Mouse (Mus musculus): ENCODE measurements at regions not wholly inside any gene's neighbourhood (a gene's known extent, or its start where the extent isn't known, plus 50 kb on each side); places are given as distances from the start of the nearest gene placed in this dataset.

- DNase-seq (ENCODE audit: low read depth in 3 of 3, low spot score in 3 of 3) (no peak), ATAC-seq (ENCODE audit: insufficient read depth) (no peak)
- H3K9me3 ChIP-seq (ENCODE audit: control insufficient read depth, low read length): no peaks in the 10 kb centered on the region
- no peak overlapping the region for H3K9ac ChIP-seq (replicated peaks)
- H3K27me3 ChIP-seq (ENCODE audit: control insufficient read depth, insufficient read depth, low read length): no peaks in the 10 kb centered on the region
- H3K27ac ChIP-seq: no peak overlapping the region
- H3K4me3 ChIP-seq (ENCODE audit: insufficient read depth in 1 of 2, low read depth in 2 of 2, low read length in 2 of 2): no peak overlapping the region
- no peak for TF ChIP-seq EP300 (IDR thresholded peaks at IDR 0.05; ENCODE audit: low read depth)
- no peak for TF ChIP-seq CTCF (IDR thresholded peaks at IDR 0.05; ENCODE audit: low read depth)
- no peaks in the 10 kb centered on the region for H3K4me1 ChIP-seq (replicated peaks; ENCODE audit: control insufficient read depth in 2 of 2, insufficient read depth in 2 of 2, low read length in 1 of 2)
- 33% methylated on average over 2 of the region's 2 CpGs for WGBS (ENCODE audit: insufficient replicate concordance)
- H3K4me2 ChIP-seq (ENCODE audit: low read depth): no peak overlapping the region
- no peaks in the 10 kb centered on the region for H3K36me3 ChIP-seq (replicated peaks; ENCODE audit: control insufficient read depth, insufficient read depth, low read depth)
Measured at GRCm38 (mm10) chr14:102514527-102514926, 467.9 kb downstream of the Kctd12 start.

GRCm38 (mm10) chr14:102512651-102513050 is 469.8 kb downstream of the Kctd12 start:
- ATAC-seq (ENCODE audit: insufficient read depth) (no peak), DNase-seq (ENCODE audit: low read depth in 3 of 3, low spot score in 3 of 3) (no peak)
- H3K4me1 ChIP-seq (replicated peaks; ENCODE audit: control insufficient read depth in 2 of 2, insufficient read depth in 2 of 2, low read length in 1 of 2): no peaks in the 10 kb centered on the region
- no peaks in the 10 kb centered on the region for H3K36me3 ChIP-seq (replicated peaks; ENCODE audit: control insufficient read depth, insufficient read depth, low read depth)
- H3K9me3 ChIP-seq (ENCODE audit: control insufficient read depth, low read length): no peaks in the 10 kb centered on the region
- H3K4me2 ChIP-seq (ENCODE audit: low read depth): no peak overlapping the region
- H3K4me3 ChIP-seq (ENCODE audit: insufficient read depth in 1 of 2, low read depth in 2 of 2, low read length in 2 of 2): no peak overlapping the region
- H3K9ac ChIP-seq (replicated peaks): no peak overlapping the region
- H3K27me3 ChIP-seq (ENCODE audit: control insufficient read depth, insufficient read depth, low read length): no peaks in the 10 kb centered on the region
- TF ChIP-seq EP300 (IDR thresholded peaks at IDR 0.05; ENCODE audit: low read depth) (no peak), CTCF (IDR thresholded peaks at IDR 0.05; ENCODE audit: low read depth) (no peak)
- WGBS (ENCODE audit: insufficient replicate concordance): 53% methylated on average over 3 of the region's 3 CpGs
- H3K27ac ChIP-seq: no peak overlapping the region

- DNase-seq (ENCODE audit: low read depth in 3 of 3, low spot score in 3 of 3) (no peak), ATAC-seq (ENCODE audit: insufficient read depth) (no peak)
- no peak overlapping the region for H3K9ac ChIP-seq (replicated peaks)
- no peaks in the 10 kb centered on the region for H3K4me1 ChIP-seq (replicated peaks; ENCODE audit: control insufficient read depth in 2 of 2, insufficient read depth in 2 of 2, low read length in 1 of 2)
- no peak for TF ChIP-seq CTCF (IDR thresholded peaks at IDR 0.05; ENCODE audit: low read depth)
- no peak for TF ChIP-seq EP300 (IDR thresholded peaks at IDR 0.05; ENCODE audit: low read depth)
- H3K27ac ChIP-seq: no peak overlapping the region
- H3K36me3 ChIP-seq (replicated peaks; ENCODE audit: control insufficient read depth, insufficient read depth, low read depth): no peaks in the 10 kb centered on the region
- H3K4me3 ChIP-seq (ENCODE audit: insufficient read depth in 1 of 2, low read depth in 2 of 2, low read length in 2 of 2): no peak overlapping the region
- H3K27me3 ChIP-seq (ENCODE audit: control insufficient read depth, insufficient read depth, low read length): no peaks in the 10 kb centered on the region
- no peak overlapping the region for H3K4me2 ChIP-seq (ENCODE audit: low read depth)
- no peaks in the 10 kb centered on the region for H3K9me3 ChIP-seq (ENCODE audit: control insufficient read depth, low read length)
- WGBS (ENCODE audit: insufficient replicate concordance): 52% methylated on average over 7 of the region's 7 CpGs
Measured at GRCm38 (mm10) chr14:102511691-102512383, 470.6 kb downstream of the Kctd12 start.

- no peak overlapping the region for H3K9ac ChIP-seq (replicated peaks)
- no peak for ATAC-seq (ENCODE audit: insufficient read depth)
Measured at GRCm38 (mm10) chr14:102510387-102510786, 472.1 kb downstream of the Kctd12 start.

GRCm38 (mm10) chr14:102505696-102506321 is 476.6 kb downstream of the Kctd12 start:
- no peak for DNase-seq (ENCODE audit: low read depth in 3 of 3, low spot score in 3 of 3)
- Histone ChIP-seq H3K4me3 (ENCODE audit: insufficient read depth in 1 of 2, low read depth in 2 of 2, low read length in 2 of 2) (no peak overlapping the region), H3K9me3 (ENCODE audit: control insufficient read depth, low read length) (no peaks in the 10 kb centered on the region), H3K27ac (no peak overlapping the region), H3K36me3 (replicated peaks; ENCODE audit: control insufficient read depth, insufficient read depth, low read depth) (no peaks in the 10 kb centered on the region), H3K9ac (replicated peaks) (no peak overlapping the region), H3K4me1 (replicated peaks; ENCODE audit: control insufficient read depth in 2 of 2, insufficient read depth in 2 of 2, low read length in 1 of 2) (no peaks in the 10 kb centered on the region), H3K4me2 (ENCODE audit: low read depth) (no peak overlapping the region), H3K27me3 (ENCODE audit: control insufficient read depth, insufficient read depth, low read length) (no peaks in the 10 kb centered on the region)
- no peak for ATAC-seq (ENCODE audit: insufficient read depth)
- TF ChIP-seq CTCF (IDR thresholded peaks at IDR 0.05; ENCODE audit: low read depth) (no peak), EP300 (IDR thresholded peaks at IDR 0.05; ENCODE audit: low read depth) (no peak)
- WGBS (ENCODE audit: insufficient replicate concordance): 48% methylated on average over 3 of the region's 3 CpGs

More at GRCm38 (mm10) chr14:102510387-102510786, 472.1 kb downstream of the Kctd12 start:
- Histone ChIP-seq H3K36me3 (replicated peaks; ENCODE audit: control insufficient read depth, insufficient read depth, low read depth) (no peaks in the 10 kb centered on the region), H3K4me2 (ENCODE audit: low read depth) (no peak overlapping the region), H3K27ac (no peak overlapping the region), H3K27me3 (ENCODE audit: control insufficient read depth, insufficient read depth, low read length) (no peaks in the 10 kb centered on the region), H3K4me1 (replicated peaks; ENCODE audit: control insufficient read depth in 2 of 2, insufficient read depth in 2 of 2, low read length in 1 of 2) (no peaks in the 10 kb centered on the region), H3K9me3 (ENCODE audit: control insufficient read depth, low read length) (no peaks in the 10 kb centered on the region), H3K4me3 (ENCODE audit: insufficient read depth in 1 of 2, low read depth in 2 of 2, low read length in 2 of 2) (no peak overlapping the region)
- WGBS (ENCODE audit: insufficient replicate concordance): 20% methylated on average over 4 of the region's 4 CpGs
- no peak for DNase-seq (ENCODE audit: low read depth in 3 of 3, low spot score in 3 of 3)
- no peak for TF ChIP-seq EP300 (IDR thresholded peaks at IDR 0.05; ENCODE audit: low read depth)
- TF ChIP-seq CTCF (IDR thresholded peaks at IDR 0.05; ENCODE audit: low read depth): peak; percentile 79
